Mouse (Mus musculus): ENCODE results near the gene Cyp11a1. TPM values are rescaled to one million over a fixed set of nuclear protein-coding genes. Genes with fewer than 3 reads are reported as not detected.
A peak's percentile ranks its signal among the peaks of the same experiment; 100 is the strongest.

Gene Cyp11a1
- polyA plus RNA-seq, 1 experiment from 2014 or later = 0.74 TPM

GRCm38 (mm10) chr9:58031895-58032294 lies 25.7 kb downstream of the Cyp11a1 start:
- H3K4me3 ChIP-seq (ENCODE audit: low read length) = no peak overlapping the region
- no peaks in the 10 kb centered on the region for H3K4me1 ChIP-seq (replicated peaks; ENCODE audit: control insufficient read depth, insufficient read depth, low read length)
- no peak overlapping the region for H3K27ac ChIP-seq (ENCODE audit: low read length)
- WGBS = 63% methylated on average over 5 of the region's 5 CpGs
- H3K36me3 ChIP-seq (ENCODE audit: control insufficient read depth, insufficient read depth, low read length) = no peaks in the 10 kb centered on the region
- no peak overlapping the region for H3K4me2 ChIP-seq (ENCODE audit: low read depth, low read length)
- no peaks in the 10 kb centered on the region; the same call in 1 of the 2 replicates for H3K27me3 ChIP-seq (ENCODE audit: control insufficient read depth, insufficient read depth, low read depth, low read length)
- H3K9me3 ChIP-seq (ENCODE audit: control insufficient read depth, low read length) = no peaks in the 10 kb centered on the region
- no peak for ATAC-seq (ENCODE audit: low read depth)
- H3K9ac ChIP-seq (ENCODE audit: low read length) = no peak overlapping the region

- Histone ChIP-seq H3K27ac (ENCODE audit: low read length) (no peak overlapping the region), H3K9me3 (ENCODE audit: control insufficient read depth, low read length) (no peaks in the 10 kb centered on the region), H3K4me2 (ENCODE audit: low read depth, low read length) (no peak overlapping the region), H3K27me3 (ENCODE audit: control insufficient read depth, insufficient read depth, low read depth, low read length) (peaks cover 11% of the 10 kb centered on the region), H3K9ac (ENCODE audit: low read length) (no peak overlapping the region), H3K4me3 (ENCODE audit: low read length) (no peak overlapping the region), H3K36me3 (ENCODE audit: control insufficient read depth, insufficient read depth, low read length) (no peaks in the 10 kb centered on the region), H3K4me1 (replicated peaks; ENCODE audit: control insufficient read depth, insufficient read depth, low read length) (no peaks in the 10 kb centered on the region)
- no peak for ATAC-seq (ENCODE audit: low read depth)
- WGBS = 54% methylated on average over 2 of the region's 2 CpGs
Measured at GRCm38 (mm10) chr9:58035519-58035918, 29.3 kb downstream of the Cyp11a1 start.

GRCm38 (mm10) chr9:58035951-58036698 lies 29.9 kb downstream of the Cyp11a1 start:
- no peak overlapping the region for H3K4me2 ChIP-seq (ENCODE audit: low read depth, low read length)
- no peak overlapping the region for H3K27ac ChIP-seq (ENCODE audit: low read length)
- no peaks in the 10 kb centered on the region for H3K36me3 ChIP-seq (ENCODE audit: control insufficient read depth, insufficient read depth, low read length)
- H3K9me3 ChIP-seq (ENCODE audit: control insufficient read depth, low read length) = no peaks in the 10 kb centered on the region
- no peaks in the 10 kb centered on the region for H3K4me1 ChIP-seq (replicated peaks; ENCODE audit: control insufficient read depth, insufficient read depth, low read length)
- no peak for ATAC-seq (ENCODE audit: low read depth)
- no peak overlapping the region for H3K4me3 ChIP-seq (ENCODE audit: low read length)
- H3K27me3 ChIP-seq (ENCODE audit: control insufficient read depth, insufficient read depth, low read depth, low read length) = peaks cover 11% of the 10 kb centered on the region
- WGBS = 53% methylated on average over 7 of the region's 7 CpGs
- H3K9ac ChIP-seq (ENCODE audit: low read length) = no peak overlapping the region

- no peak for ATAC-seq (ENCODE audit: low read depth)
- Histone ChIP-seq H3K4me2 (ENCODE audit: low read depth, low read length) (no peak overlapping the region), H3K9me3 (ENCODE audit: control insufficient read depth, low read length) (no peaks in the 10 kb centered on the region), H3K27me3 (ENCODE audit: control insufficient read depth, insufficient read depth, low read depth, low read length) (peaks cover 11% of the 10 kb centered on the region), H3K4me3 (ENCODE audit: low read length) (no peak overlapping the region), H3K4me1 (replicated peaks; ENCODE audit: control insufficient read depth, insufficient read depth, low read length) (no peaks in the 10 kb centered on the region), H3K27ac (ENCODE audit: low read length) (no peak overlapping the region), H3K9ac (ENCODE audit: low read length) (no peak overlapping the region), H3K36me3 (ENCODE audit: control insufficient read depth, insufficient read depth, low read length) (no peaks in the 10 kb centered on the region)
- WGBS = 74% methylated on average over 4 of the region's 4 CpGs
Measured at GRCm38 (mm10) chr9:58036961-58037360, 30.8 kb downstream of the Cyp11a1 start.

GRCm38 (mm10) chr9:58038500-58039168 lies 32.4 kb downstream of the Cyp11a1 start:
- 33% methylated on average over 19 of the region's 19 CpGs for WGBS
- no peak overlapping the region for H3K27ac ChIP-seq (ENCODE audit: low read length)
- no peak overlapping the region for H3K4me2 ChIP-seq (ENCODE audit: low read depth, low read length)
- H3K27me3 ChIP-seq (ENCODE audit: control insufficient read depth, insufficient read depth, low read depth, low read length) = peaks cover 11% of the 10 kb centered on the region
- no peaks in the 10 kb centered on the region for H3K36me3 ChIP-seq (ENCODE audit: control insufficient read depth, insufficient read depth, low read length)
- peak; percentile 81 for ATAC-seq (ENCODE audit: low read depth)
- no peak overlapping the region for H3K4me3 ChIP-seq (ENCODE audit: low read length)
- no peak overlapping the region for H3K9ac ChIP-seq (ENCODE audit: low read length)
- H3K9me3 ChIP-seq (ENCODE audit: control insufficient read depth, low read length) = no peaks in the 10 kb centered on the region
- no peaks in the 10 kb centered on the region for H3K4me1 ChIP-seq (replicated peaks; ENCODE audit: control insufficient read depth, insufficient read depth, low read length)

GRCm38 (mm10) chr9:58040977-58041376 lies 34.8 kb downstream of the Cyp11a1 start:
- Histone ChIP-seq H3K9me3 (ENCODE audit: control insufficient read depth, low read length) (no peaks in the 10 kb centered on the region), H3K9ac (ENCODE audit: low read length) (no peak overlapping the region), H3K27me3 (ENCODE audit: control insufficient read depth, insufficient read depth, low read depth, low read length) (peaks cover 11% of the 10 kb centered on the region), H3K27ac (ENCODE audit: low read length) (no peak overlapping the region), H3K36me3 (ENCODE audit: control insufficient read depth, insufficient read depth, low read length) (no peaks in the 10 kb centered on the region), H3K4me1 (replicated peaks; ENCODE audit: control insufficient read depth, insufficient read depth, low read length) (no peaks in the 10 kb centered on the region), H3K4me2 (ENCODE audit: low read depth, low read length) (no peak overlapping the region), H3K4me3 (ENCODE audit: low read length) (no peak overlapping the region)
- WGBS = 44% methylated on average over 4 of the region's 4 CpGs
- ATAC-seq (ENCODE audit: low read depth) = no peak

- no peaks in the 10 kb centered on the region for H3K4me1 ChIP-seq (replicated peaks; ENCODE audit: control insufficient read depth, insufficient read depth, low read length)
- no peaks in the 10 kb centered on the region for H3K36me3 ChIP-seq (ENCODE audit: control insufficient read depth, insufficient read depth, low read length)
- no peak overlapping the region for H3K4me3 ChIP-seq (ENCODE audit: low read length)
- no peaks in the 10 kb centered on the region for H3K9me3 ChIP-seq (ENCODE audit: control insufficient read depth, low read length)
- H3K27me3 ChIP-seq (ENCODE audit: control insufficient read depth, insufficient read depth, low read depth, low read length) = peaks cover 9% of the 10 kb centered on the region
- 34% methylated on average over 10 of the region's 10 CpGs for WGBS
- no peak overlapping the region for H3K4me2 ChIP-seq (ENCODE audit: low read depth, low read length)
- ATAC-seq (ENCODE audit: low read depth) = no peak
- no peak overlapping the region for H3K27ac ChIP-seq (ENCODE audit: low read length)
- H3K9ac ChIP-seq (ENCODE audit: low read length) = no peak overlapping the region
Measured at GRCm38 (mm10) chr9:58042391-58042790, 36.2 kb downstream of the Cyp11a1 start.

- no peak overlapping the region for H3K4me3 ChIP-seq (ENCODE audit: low read length)
- no peak for ATAC-seq (ENCODE audit: low read depth)
- no peak overlapping the region for H3K9ac ChIP-seq (ENCODE audit: low read length)
- no peaks in the 10 kb centered on the region for H3K27me3 ChIP-seq (ENCODE audit: control insufficient read depth, insufficient read depth, low read depth, low read length)
- H3K36me3 ChIP-seq (ENCODE audit: control insufficient read depth, insufficient read depth, low read length) = no peaks in the 10 kb centered on the region
- 74% methylated on average over 10 of the region's 10 CpGs for WGBS
- no peak overlapping the region for H3K4me2 ChIP-seq (ENCODE audit: low read depth, low read length)
- H3K4me1 ChIP-seq (replicated peaks; ENCODE audit: control insufficient read depth, insufficient read depth, low read length) = no peaks in the 10 kb centered on the region
- no peak overlapping the region for H3K27ac ChIP-seq (ENCODE audit: low read length)
- no peaks in the 10 kb centered on the region for H3K9me3 ChIP-seq (ENCODE audit: control insufficient read depth, low read length)
Measured at GRCm38 (mm10) chr9:58043496-58044017, 37.3 kb downstream of the Cyp11a1 start.

GRCm38 (mm10) chr9:58044828-58045227 lies 38.6 kb downstream of the Cyp11a1 start:
- H3K4me1 ChIP-seq (replicated peaks; ENCODE audit: control insufficient read depth, insufficient read depth, low read length) = no peaks in the 10 kb centered on the region
- ATAC-seq (ENCODE audit: low read depth) = no peak
- 26% methylated on average over 10 of the region's 10 CpGs for WGBS

More at GRCm38 (mm10) chr9:58044828-58045227, 38.6 kb downstream of the Cyp11a1 start:
- Histone ChIP-seq H3K27me3 (ENCODE audit: control insufficient read depth, insufficient read depth, low read depth, low read length) (peaks cover 3% of the 10 kb centered on the region; the same call in 1 of the 2 replicates), H3K27ac (ENCODE audit: low read length) (no peak overlapping the region), H3K4me2 (ENCODE audit: low read depth, low read length) (no peak overlapping the region), H3K9me3 (ENCODE audit: control insufficient read depth, low read length) (no peaks in the 10 kb centered on the region), H3K4me3 (ENCODE audit: low read length) (no peak overlapping the region), H3K36me3 (ENCODE audit: control insufficient read depth, insufficient read depth, low read length) (no peaks in the 10 kb centered on the region), H3K9ac (ENCODE audit: low read length) (no peak overlapping the region)

All from lung, embryonic 16.5 days (tissue).